In genomic region chr2:152000735-152001134, GRCm38 (mm10) we compare ENCODE assay signal across 22 mouse cellular contexts. TPM values are rescaled to one million over a fixed set of nuclear protein-coding genes. Genes with fewer than 3 reads are reported as not detected.
DNase-seq lines count a peak whose midpoint lies in the region; ATAC-seq lines count a peak whose summit lies in the region.
"Had no signal": no experiment of that assay in that cellular context is flagged by ENCODE, and none has a peak within 500 bp of the region (broad histone marks: within the 10 kb centered on the region; RNA-seq: fewer than 3 reads in every experiment).

No protein-coding gene starts in this region.

- no peak overlapping the region for H3K9ac ChIP-seq in kidney, embryonic 14.5 days (ENCODE audit: low read depth, low read length)
- no peak overlapping the region for H3K9ac ChIP-seq in midbrain, embryonic 11.5 days (ENCODE audit: low read length)
- H3K9ac ChIP-seq in midbrain, embryonic 14.5 days (replicated peaks; ENCODE audit: low read length) = no peak overlapping the region
- no peak overlapping the region for H3K9ac ChIP-seq in hindbrain, embryonic 14.5 days
- no peak overlapping the region for H3K9ac ChIP-seq in neural tube, embryonic 14.5 days (replicated peaks; ENCODE audit: low read depth, low read length)
- H3K9ac ChIP-seq: limb, embryonic 12.5 days; liver, embryonic 14.5 days; stomach, embryonic 15.5 days had no signal

- H3K4me3 ChIP-seq in kidney, embryonic 14.5 days (ENCODE audit: low read length) = no peak overlapping the region
- H3K4me3 ChIP-seq in midbrain, embryonic 11.5 days (ENCODE audit: low read depth, low read length) = no peak overlapping the region
- H3K4me3 ChIP-seq in midbrain, embryonic 14.5 days (replicated peaks; ENCODE audit: low read depth, low read length) = no peak overlapping the region
- no peak overlapping the region for H3K4me3 ChIP-seq in hindbrain, embryonic 14.5 days (replicated peaks; ENCODE audit: low read length)
- no peak overlapping the region for H3K4me3 ChIP-seq in neural tube, embryonic 14.5 days (ENCODE audit: low read depth, low read length)
- H3K4me3 ChIP-seq: heart, embryonic 10.5 days; layer of hippocampus, adult 2 months; left cerebral cortex, adult 2 months; limb, embryonic 12.5 days; stomach, embryonic 15.5 days had no signal

- H3K27ac ChIP-seq in kidney, embryonic 14.5 days (ENCODE audit: low read depth, low read length) = no peak overlapping the region
- no peak overlapping the region for H3K27ac ChIP-seq in midbrain, embryonic 11.5 days (ENCODE audit: low read depth, low read length)
- no peak overlapping the region for H3K27ac ChIP-seq in midbrain, embryonic 14.5 days (replicated peaks; ENCODE audit: low read depth, low read length)
- no peak overlapping the region for H3K27ac ChIP-seq in hindbrain, embryonic 14.5 days
- H3K27ac ChIP-seq in neural tube, embryonic 14.5 days (ENCODE audit: low read depth, low read length) = no peak overlapping the region
- H3K27ac ChIP-seq: forebrain, embryonic 10.5 days; heart, embryonic 10.5 days; layer of hippocampus, adult 2 months; left cerebral cortex, adult 2 months; limb, embryonic 12.5 days; liver, embryonic 14.5 days; stomach, embryonic 15.5 days had no signal

- H3K4me2 ChIP-seq in kidney, embryonic 14.5 days (replicated peaks; ENCODE audit: low read depth, low read length) = no peak overlapping the region
- H3K4me2 ChIP-seq in midbrain, embryonic 11.5 days = no peak overlapping the region
- H3K4me2 ChIP-seq in midbrain, embryonic 14.5 days (ENCODE audit: low read length) = no peak overlapping the region
- no peak overlapping the region for H3K4me2 ChIP-seq in hindbrain, embryonic 14.5 days (replicated peaks)
- H3K4me2 ChIP-seq in neural tube, embryonic 14.5 days (ENCODE audit: low read depth, low read length) = no peak overlapping the region
- H3K4me2 ChIP-seq: limb, embryonic 12.5 days had no signal

- H3K4me1 ChIP-seq in kidney, embryonic 14.5 days (ENCODE audit: control insufficient read depth, insufficient read depth, low read length) = peaks cover 16% of the 10 kb centered on the region
- peaks cover 5% of the 10 kb centered on the region; the same call in 1 of the 2 replicates for H3K4me1 ChIP-seq in midbrain, embryonic 11.5 days (ENCODE audit: control insufficient read depth, insufficient read depth, low read length)
- H3K4me1 ChIP-seq in midbrain, embryonic 14.5 days (ENCODE audit: control insufficient read depth, insufficient read depth, low read length) = no peaks in the 10 kb centered on the region
- H3K4me1 ChIP-seq in hindbrain, embryonic 14.5 days (replicated peaks; ENCODE audit: control insufficient read depth, insufficient read depth, low read length) = no peaks in the 10 kb centered on the region
- H3K4me1 ChIP-seq in neural tube, embryonic 14.5 days (ENCODE audit: control insufficient read depth, insufficient read depth, low read length) = no peaks in the 10 kb centered on the region

- H3K9me3 ChIP-seq in kidney, embryonic 14.5 days (ENCODE audit: control insufficient read depth, low read length) = no peaks in the 10 kb centered on the region
- no peaks in the 10 kb centered on the region for H3K9me3 ChIP-seq in midbrain, embryonic 11.5 days (ENCODE audit: control insufficient read depth, low read length)
- no peaks in the 10 kb centered on the region for H3K9me3 ChIP-seq in midbrain, embryonic 14.5 days (ENCODE audit: control insufficient read depth, low read length)
- H3K9me3 ChIP-seq in hindbrain, embryonic 14.5 days (ENCODE audit: control insufficient read depth, low read length) = no peaks in the 10 kb centered on the region
- H3K9me3 ChIP-seq in neural tube, embryonic 14.5 days (ENCODE audit: control insufficient read depth, low read length) = no peaks in the 10 kb centered on the region
- H3K9me3 ChIP-seq: forebrain, embryonic 10.5 days; heart, embryonic 10.5 days; limb, embryonic 12.5 days; stomach, embryonic 15.5 days had no signal

- WGBS in kidney, embryonic 14.5 days = 40% methylated on average over 6 of the region's 6 CpGs
- 66% methylated on average over 6 of the region's 6 CpGs for WGBS in midbrain, embryonic 11.5 days
- 53% methylated on average over 6 of the region's 6 CpGs for WGBS in midbrain, embryonic 14.5 days
- WGBS in hindbrain, embryonic 14.5 days = 39% methylated on average over 6 of the region's 6 CpGs
- WGBS in neural tube, embryonic 14.5 days = 42% methylated on average over 6 of the region's 6 CpGs

- peaks cover 27% of the 10 kb centered on the region for H3K27me3 ChIP-seq in kidney, embryonic 14.5 days (ENCODE audit: control insufficient read depth, insufficient read depth, low read length)
- H3K27me3 ChIP-seq in midbrain, embryonic 11.5 days (ENCODE audit: control insufficient read depth, insufficient read depth, low read length) = peaks cover 22% of the 10 kb centered on the region
- peaks cover 22% of the 10 kb centered on the region; the same call in 1 of the 2 replicates for H3K27me3 ChIP-seq in midbrain, embryonic 14.5 days (ENCODE audit: control insufficient read depth, insufficient read depth, low read length)
- peaks cover 37% of the 10 kb centered on the region for H3K27me3 ChIP-seq in hindbrain, embryonic 14.5 days (ENCODE audit: control insufficient read depth, insufficient read depth, low read length)
- peaks cover 16% of the 10 kb centered on the region for H3K27me3 ChIP-seq in neural tube, embryonic 14.5 days (ENCODE audit: control insufficient read depth, insufficient read depth, low read length)

- DNase-seq in kidney, adult 11 months = no peak
- no peak for DNase-seq in midbrain, embryonic 11.5 days (ENCODE audit: low spot score, missing footprints)
- DNase-seq in midbrain, embryonic 14.5 days = no peak
- no peak for DNase-seq in hindbrain, embryonic 14.5 days (ENCODE audit: low spot score)
- no peak for DNase-seq in left cerebral cortex, postnatal 4 days
- DNase-seq in left cerebral cortex, adult 18-20 months (ENCODE audit: low spot score in 2 of 2) = no peak
- DNase-seq: cerebellum, adult 9-10 months; gastrocnemius, postnatal 14 days; heart, postnatal 14 days; right cerebral cortex, adult 18-20 months; spleen, adult 18-20 months; thymus, postnatal 25 days had no signal

- intact Hi-C loops in left cerebral cortex, postnatal 4 days (cut with DNase I) = no loop called here

- ATAC-seq in kidney, embryonic 14.5 days (ENCODE audit: low FRiP score, low TSS enrichment) = peak; percentile 73
- peak; percentile 20; the same call in 1 of the 2 replicates for ATAC-seq in midbrain, embryonic 11.5 days (ENCODE audit: low FRiP score)
- no peak for ATAC-seq in midbrain, embryonic 14.5 days (ENCODE audit: low FRiP score, low TSS enrichment)
- peak; percentile 35; the same call in 1 of the 2 replicates for ATAC-seq in hindbrain, embryonic 14.5 days (ENCODE audit: low FRiP score)
- ATAC-seq in neural tube, embryonic 14.5 days (ENCODE audit: low read depth) = 0 out of 2 replicates have a peak, but pooled peaks have one; percentile 31
- ATAC-seq: lung, postnatal 0 days had no signal

- H3K36me3 ChIP-seq in kidney, embryonic 14.5 days (ENCODE audit: control insufficient read depth, insufficient read depth, low read length) = no peaks in the 10 kb centered on the region
- no peaks in the 10 kb centered on the region for H3K36me3 ChIP-seq in midbrain, embryonic 11.5 days (ENCODE audit: control insufficient read depth, insufficient read depth, low read length)
- H3K36me3 ChIP-seq in midbrain, embryonic 14.5 days (ENCODE audit: control insufficient read depth, insufficient read depth, low read length) = no peaks in the 10 kb centered on the region
- no peaks in the 10 kb centered on the region for H3K36me3 ChIP-seq in hindbrain, embryonic 14.5 days (replicated peaks; ENCODE audit: control insufficient read depth, insufficient read depth)
- no peaks in the 10 kb centered on the region for H3K36me3 ChIP-seq in neural tube, embryonic 14.5 days (ENCODE audit: control insufficient read depth, insufficient read depth, low read length)
- H3K36me3 ChIP-seq: forebrain, embryonic 10.5 days; heart, embryonic 10.5 days; limb, embryonic 12.5 days; stomach, embryonic 15.5 days had no signal

RNA-seq across cellular contexts. Expression of gene Slc52a3, which starts 4.4 kb away (rescaled TPM):
- 3.4 and 6.8 TPM in 2 replicates for polyA plus RNA-seq in kidney, embryonic 14.5 days (2014; fragmentation: Nextera tagmentation; extraction: Ambion mirVana)
- polyA plus RNA-seq in midbrain, embryonic 11.5 days (2014; fragmentation: Nextera tagmentation; extraction: Ambion mirVana) = 0.64 and 0.88 TPM in 2 replicates
- polyA plus RNA-seq in midbrain, embryonic 14.5 days (2014; fragmentation: Nextera tagmentation; extraction: Ambion mirVana) = 0.42 and 0.74 TPM in 2 replicates
- polyA plus RNA-seq in hindbrain, embryonic 14.5 days (2014; fragmentation: Nextera tagmentation; extraction: Ambion mirVana) = 0.73 and 1.4 TPM in 2 replicates
- 0.60 and 1.2 TPM in 2 replicates for polyA plus RNA-seq in neural tube, embryonic 14.5 days (2014; fragmentation: Nextera tagmentation; extraction: Ambion mirVana)
- total RNA-seq in left cerebral cortex, postnatal 4 days (2021) = 1 to 10 TPM; 2.2 to 2.5 TPM
- total RNA-seq in left cerebral cortex, adult 18-20 months (2021) = 1 to 10 TPM; 2.1 to 2.8 TPM

RNA-seq across cellular contexts. Expression of gene Fam110a, which starts 20.7 kb away (rescaled TPM):
- 19.7 and 29.9 TPM in 2 replicates for polyA plus RNA-seq in kidney, embryonic 14.5 days (2014; fragmentation: Nextera tagmentation; extraction: Ambion mirVana)
- polyA plus RNA-seq in midbrain, embryonic 11.5 days (2014; fragmentation: Nextera tagmentation; extraction: Ambion mirVana) = 85.9 and 96.4 TPM in 2 replicates
- polyA plus RNA-seq in midbrain, embryonic 14.5 days (2014; fragmentation: Nextera tagmentation; extraction: Ambion mirVana) = 55.8 and 67.5 TPM in 2 replicates
- polyA plus RNA-seq in hindbrain, embryonic 14.5 days (2014; fragmentation: Nextera tagmentation; extraction: Ambion mirVana) = 39.8 and 42.7 TPM in 2 replicates
- 36.3 and 36.6 TPM in 2 replicates for polyA plus RNA-seq in neural tube, embryonic 14.5 days (2014; fragmentation: Nextera tagmentation; extraction: Ambion mirVana)
- total RNA-seq in left cerebral cortex, postnatal 4 days (2021) = 10 to 100 TPM; 19.0 to 20.5 TPM
- 1 to 10 TPM; 7.4 to 7.6 TPM for total RNA-seq in left cerebral cortex, adult 18-20 months (2021)
